Mouse (Mus musculus): ENCODE data around the gene Olfml3.

Olfml3 gene

DNA sequence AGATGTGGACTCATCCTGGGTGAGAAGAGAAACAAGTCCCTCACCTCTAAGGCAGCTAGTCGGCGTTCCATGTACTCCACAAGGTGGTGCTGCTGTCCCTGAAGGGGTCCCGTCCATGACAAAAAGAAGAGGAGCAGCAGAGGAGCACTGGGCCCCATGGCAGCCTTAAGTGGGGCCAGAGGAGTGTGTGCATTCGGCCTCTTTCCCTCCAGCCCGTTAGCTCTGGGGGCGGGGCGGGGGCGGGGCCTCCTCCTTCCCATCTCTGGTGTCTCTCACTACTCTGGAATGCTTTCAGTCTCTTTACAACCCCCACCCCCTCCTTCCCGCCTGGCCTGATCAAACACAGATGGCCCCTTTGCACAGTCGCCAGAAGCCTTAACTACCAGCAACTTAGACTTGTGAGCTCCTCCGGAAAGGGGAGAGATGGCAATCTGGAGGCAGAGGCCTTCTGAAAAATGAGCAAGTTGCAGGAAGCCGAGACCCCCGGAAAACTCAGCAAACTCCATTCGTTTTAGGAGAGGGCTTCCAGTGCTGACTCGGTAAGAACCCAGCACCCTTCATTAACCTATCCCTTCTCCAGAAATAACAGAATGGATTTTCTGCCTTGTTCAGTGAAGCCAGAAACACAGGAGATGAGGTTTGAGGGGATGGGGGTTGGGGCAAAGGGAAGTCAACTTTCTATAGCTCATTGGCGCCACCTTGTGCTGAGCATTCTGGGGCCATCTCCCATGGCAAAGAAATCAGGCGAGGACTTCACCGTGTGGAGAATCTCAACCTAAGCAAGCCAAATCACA is at the start of gene Olfml3:
TSS of gene Olfml3 (minus strand) at position 224 of the 794 bp plus-strand sequence.
- DNase-seq = peak; percentile 94

DNA sequence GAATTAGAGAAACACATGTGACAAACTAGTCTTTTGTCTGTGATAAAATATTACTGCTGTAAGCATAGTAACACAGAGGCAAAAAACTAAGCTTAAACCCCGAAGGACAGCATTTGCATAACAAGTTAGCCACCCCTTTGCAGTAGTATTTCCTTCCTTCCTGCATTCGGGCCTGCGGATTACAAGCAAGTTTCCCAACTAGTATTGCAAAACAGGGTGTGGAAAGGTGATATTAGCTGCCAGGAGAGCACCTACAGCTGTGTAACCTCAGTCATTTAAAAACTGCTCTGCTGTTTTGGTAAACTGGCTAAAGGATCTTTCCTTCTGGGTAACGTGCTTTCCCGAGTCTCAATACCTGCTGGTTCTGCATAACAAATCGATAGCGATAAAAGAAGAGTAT is 49.4 kb upstream of the Olfml3 start:
- peak; percentile 48 for DNase-seq

DNA sequence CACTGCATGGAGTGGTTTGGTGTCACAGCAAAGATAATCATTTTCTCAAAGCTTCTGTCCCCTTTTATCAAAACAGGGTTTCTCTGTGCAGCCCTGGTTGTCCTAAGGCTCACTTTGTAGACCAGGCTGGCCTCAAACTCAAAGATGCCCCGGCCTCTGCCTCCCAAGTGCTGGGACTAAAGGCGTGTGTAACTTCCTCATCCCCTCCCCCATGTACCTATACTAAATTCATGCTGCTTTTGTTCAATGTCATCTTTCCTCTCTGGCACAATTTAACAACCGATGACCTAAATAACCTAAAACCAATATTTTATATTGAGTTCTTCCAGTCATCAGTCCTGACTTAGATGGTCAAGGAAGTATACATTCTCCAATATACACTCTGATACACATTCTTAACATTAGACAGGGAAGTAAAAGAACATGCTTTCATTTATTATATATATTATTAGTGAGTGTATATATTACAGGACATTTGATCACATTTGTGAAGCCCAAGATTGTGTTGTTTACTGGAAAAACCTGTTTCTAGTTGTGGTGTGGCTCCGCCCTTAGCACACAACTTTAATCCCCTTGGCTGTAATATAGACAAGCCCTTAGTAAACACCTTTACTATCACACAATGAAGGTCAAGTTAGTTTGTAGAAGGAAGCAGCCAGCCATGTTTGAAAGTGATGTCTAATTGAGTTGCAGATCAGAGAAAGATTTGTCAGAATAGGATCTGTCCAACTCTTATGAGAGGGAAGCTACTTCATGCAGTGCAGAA is 45.2 kb upstream of the Olfml3 start:
- DNase-seq = no peak

DNA sequence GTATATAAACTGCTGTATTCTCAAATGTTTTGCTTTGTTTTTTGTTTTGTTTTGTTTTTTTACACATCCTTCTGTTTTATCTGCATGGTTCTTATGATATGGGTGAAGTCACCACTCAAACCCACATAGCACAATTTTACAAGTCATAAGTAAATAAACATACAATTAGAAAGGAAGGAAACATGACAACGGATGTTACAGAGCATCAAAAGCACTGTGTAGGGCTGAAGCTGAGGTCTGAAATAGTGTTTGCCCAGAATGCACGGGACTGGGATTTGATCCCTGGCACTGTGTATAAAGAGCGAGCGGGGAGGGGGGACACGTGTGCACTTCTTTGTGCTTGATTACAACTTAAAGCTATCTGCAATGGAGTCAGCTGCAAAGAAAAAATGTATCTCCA is 43.0 kb upstream of the Olfml3 start:
- no peak for DNase-seq

DNA sequence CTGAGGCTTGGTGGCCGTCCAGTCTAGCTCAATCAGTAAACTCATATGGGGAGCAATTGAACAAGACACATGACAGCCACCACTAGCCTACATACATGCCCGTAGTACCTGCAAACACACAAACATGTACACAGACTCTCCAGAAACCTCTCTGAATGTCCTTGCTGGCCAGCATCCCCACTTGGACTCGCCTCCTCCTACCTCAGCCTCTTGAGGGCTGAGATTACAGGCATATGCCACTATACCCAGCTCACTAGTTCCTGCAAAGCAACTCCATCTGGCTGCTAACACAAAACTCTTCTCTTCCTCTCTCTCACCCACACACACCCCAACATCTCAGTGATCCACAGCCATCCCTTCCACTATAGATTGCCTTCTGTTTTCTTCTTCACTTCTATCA is 42.5 kb upstream of the Olfml3 start:
- DNase-seq = no peak

DNA sequence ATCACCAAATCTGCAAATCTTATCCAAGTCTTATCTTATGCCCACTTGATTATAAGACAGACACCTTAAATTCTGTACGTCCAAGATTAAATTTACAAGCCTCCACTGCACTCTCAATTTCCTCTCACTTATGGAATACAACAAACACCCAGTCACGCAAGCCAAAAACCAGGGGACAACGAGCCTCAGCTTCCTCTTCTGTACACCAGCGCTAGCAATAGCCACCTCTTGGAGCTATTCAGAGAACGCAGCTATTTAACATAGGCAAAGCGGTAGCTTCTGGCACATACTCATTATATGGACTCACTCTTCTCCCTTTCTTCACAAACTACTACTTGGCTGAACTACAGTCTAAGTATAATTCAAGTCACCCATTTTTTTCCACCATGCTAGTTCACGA is 41.4 kb upstream of the Olfml3 start:
- DNase-seq = no peak

DNA sequence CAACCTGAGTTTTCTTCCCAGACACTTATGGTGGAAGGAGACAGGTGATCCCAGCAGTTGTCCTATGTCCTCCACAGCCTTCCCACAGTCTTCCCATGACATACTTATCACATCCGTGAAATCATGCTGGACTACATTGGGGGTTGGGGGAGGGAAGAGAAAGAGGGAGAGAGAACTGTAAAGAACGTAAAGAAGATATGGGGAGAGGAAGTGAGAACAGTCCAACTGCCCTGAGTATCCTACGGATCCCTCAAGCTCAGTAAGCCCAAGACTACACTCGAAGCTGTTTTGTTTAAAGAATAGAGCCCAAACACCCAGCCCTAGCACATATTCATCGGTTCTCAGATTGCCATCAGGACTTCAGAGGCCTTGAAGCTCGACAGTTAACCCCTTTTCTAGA is 40.9 kb upstream of the Olfml3 start:
- DNase-seq = no peak

DNA sequence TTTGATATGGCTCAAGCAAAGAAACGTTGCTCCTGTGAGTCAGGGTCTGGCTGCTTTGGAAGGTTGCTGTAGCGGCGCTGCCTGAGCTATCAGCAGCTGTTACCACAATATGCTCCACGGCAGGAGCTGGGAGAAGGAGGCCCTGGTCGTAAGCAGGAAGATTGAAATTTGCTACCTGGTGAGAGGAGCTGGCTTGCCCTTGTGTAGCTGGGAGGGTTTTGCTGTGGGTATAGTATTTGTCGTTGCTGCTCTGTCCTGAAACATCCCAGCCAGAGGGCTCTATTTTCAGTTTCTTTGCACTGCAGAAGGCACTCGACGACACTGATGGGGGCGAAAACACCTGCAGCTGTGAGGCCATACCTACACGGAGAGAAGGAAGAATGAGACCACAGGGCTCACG is 40.1 kb upstream of the Olfml3 start:
- DNase-seq = no peak

DNA sequence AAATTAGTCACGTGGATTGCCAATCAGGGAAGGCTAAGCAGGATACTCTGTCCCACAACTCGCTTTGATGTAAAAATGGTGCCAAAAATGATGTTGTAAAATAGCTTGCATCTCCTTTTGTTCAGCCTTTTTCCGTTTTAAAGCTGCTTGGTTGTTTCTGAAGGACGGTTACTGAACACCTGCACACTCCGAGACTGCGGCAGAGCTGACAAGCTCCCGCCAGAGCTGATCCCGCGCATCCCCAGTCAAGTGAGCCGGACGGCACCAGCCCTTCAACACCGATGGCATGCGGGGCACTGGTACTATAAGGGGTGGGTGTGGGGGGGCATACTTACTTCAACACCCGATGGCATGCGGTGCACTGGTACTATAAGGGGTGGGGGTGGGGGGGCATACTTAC is 36.2 kb upstream of the Olfml3 start:
- DNase-seq = no peak

DNA sequence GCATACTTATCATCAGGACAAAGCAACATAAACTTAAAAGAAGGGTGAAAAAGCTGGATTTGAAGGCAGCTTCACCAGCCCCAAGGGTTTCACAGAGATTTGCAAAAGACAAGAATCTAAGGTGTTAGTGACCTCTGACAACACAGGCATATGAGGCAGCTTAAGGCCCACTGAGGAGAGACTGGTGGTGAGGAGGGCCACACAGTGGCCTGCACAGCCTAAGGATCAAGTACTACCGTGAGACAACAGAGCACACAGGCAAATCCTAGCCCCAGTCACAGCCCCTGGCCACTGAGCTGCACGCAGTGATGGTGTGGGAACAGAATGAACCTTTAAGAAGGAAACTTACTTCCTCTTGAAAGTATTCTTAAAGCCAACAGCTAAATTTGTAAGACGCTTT is 35.7 kb upstream of the Olfml3 start:
- no peak for DNase-seq

DNA sequence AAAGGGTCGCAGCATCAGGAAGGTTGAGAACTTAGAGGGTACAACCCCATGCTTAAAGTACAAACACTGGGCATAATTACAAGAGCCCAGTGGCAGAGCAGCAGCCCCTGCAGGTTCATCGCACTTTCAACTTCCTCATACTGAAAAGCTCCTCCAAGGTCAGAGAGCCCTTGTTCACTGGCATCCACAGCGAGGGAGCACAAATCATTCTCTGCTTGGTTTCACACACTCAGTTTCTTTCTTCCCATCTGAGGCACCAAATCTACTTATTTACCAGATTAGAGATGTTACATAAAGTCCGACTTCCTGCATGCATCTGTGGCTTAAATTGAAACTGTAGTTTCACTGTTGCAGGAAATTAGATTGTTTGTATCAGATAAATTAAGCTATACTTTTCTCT is 35.0 kb upstream of the Olfml3 start:
- DNase-seq = no peak

DNA sequence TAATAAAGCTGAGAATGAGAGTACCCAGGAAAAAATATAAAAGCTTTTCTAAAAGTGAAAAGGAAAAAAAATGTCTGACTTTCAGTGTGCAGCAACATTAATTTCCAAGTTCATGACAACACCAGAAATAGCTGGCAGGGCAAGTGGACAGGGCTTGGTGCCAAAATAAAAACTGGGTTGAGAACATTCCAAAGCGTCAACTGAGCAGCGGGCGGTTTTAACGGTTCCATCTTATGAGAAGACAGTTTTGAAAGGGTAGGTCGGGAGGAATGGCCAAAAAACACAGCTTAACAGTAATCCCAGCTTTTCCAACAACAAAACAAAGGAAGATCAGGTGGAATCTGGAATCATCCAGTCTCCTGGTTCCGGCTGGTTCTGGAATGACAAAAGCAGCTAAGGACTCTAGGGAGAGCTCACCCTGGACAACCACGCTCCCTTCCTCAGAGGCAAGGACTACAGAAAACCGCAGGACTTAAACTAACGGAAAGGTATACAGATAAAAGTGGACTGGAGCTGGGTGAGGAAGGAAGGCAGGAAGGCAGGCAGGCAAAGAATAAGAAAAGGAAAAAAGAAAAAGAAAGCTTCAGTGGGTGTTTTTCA is 33.8 kb upstream of the Olfml3 start:
- DNase-seq = peak; percentile 92

DNA sequence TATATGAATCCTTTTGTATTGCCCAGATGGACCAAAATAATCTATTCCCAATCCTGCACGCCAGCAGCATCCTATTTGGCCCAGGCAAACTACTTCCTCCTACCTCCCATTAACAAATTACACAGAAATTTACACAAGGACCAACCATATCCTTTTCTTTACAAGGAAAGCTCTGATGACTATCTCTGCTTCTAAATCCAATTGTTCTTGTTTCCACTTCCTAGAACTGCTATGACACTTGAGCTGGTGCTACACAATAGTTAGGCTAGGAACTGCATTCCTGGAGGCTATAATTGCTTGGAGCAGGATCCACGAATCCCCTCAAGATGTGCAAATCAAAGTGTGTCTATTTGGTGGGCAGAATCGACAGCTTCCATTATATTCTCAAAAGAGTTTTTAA is 29.0 kb upstream of the Olfml3 start:
- DNase-seq = no peak

DNA sequence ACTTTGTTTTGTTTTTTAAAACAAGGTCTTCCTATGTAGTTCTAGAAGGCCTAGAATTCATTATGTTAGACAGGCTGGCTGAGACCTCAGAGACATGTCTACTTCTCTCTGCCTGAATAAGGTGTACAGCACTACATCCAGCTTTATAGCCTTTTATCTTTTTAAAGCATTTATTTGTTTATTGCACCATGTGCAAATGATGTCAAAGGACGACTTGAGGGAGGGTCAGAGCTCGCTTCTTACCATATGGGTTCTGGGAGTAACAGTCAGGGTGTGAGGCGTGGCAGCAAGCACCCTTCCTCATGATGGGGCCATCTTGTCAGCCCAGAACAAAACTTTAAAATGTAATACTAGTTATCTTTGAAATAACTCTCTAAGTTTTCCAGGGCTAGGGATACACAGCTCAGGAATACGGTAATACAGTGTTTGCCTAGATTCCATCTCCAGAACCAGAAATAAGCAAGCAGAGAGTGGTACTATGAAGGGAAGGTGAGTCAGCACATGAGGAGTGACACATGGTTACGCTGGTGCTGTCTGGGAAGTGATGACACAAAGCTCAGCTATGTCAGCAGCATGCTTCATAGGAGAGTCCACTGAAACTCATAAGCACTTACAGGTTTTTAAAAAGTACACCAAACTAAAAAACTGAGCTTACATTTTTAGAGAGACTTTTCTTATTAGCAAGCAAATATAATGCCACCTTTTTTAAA is 21.6 kb upstream of the Olfml3 start:
- no peak for DNase-seq

DNA sequence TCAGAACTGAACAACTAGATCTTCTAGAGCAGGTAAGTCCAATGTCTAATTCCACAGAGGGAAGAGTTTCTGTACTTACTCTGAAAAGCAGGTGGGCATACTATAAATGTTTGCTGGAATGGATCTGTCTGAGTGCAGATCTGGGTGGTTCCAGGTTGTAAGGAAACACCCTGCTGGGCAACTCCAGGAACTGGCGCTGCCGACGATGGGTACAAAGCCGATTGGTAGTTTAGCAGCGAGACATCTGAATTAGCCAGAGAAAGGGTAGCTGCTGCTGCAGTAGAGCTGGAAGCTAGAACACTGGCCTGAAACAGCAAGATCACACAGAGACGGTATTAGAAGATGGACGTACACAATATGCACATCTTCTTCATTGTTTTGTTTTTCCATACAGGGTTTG is 20.7 kb upstream of the Olfml3 start:
- no peak for DNase-seq

DNA sequence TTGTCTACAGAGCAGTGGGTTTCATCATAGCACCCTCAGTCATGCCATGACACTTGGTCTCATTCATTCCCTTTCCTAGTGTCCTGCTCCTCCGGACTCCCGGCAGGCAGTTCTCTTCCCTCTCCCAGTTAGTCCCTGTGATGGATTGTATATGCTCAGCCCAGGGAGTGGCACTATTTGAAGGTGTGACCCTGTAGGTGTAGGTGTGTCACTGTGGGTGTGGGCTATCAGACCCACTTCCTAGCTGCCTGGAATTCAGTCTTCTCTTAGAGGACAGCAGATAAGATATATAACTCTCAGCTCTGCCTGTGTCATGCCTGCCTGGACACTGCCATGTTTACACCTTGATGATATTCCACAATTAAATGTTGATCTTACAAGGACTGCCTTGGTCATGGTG is 19.1 kb upstream of the Olfml3 start:
- no peak for DNase-seq

DNA sequence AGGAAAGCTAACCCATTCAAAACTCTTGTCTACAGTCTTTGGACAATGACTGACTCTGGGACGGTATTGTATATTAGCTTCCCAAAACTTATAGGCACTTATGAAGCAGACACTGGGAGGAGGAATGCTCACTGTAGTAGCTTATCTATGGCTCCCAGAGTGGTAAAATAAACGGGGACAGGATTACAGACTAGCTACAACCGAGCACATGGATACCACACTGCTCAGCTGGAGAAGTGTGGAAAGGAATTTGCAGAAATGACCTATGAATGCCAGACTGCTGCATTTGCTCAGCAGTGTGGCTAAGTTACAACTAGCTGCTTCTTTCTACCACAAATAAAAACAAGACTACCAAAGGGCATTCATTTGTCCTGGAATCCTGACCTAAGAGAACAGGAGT is 17.6 kb upstream of the Olfml3 start:
- no peak for DNase-seq

DNA sequence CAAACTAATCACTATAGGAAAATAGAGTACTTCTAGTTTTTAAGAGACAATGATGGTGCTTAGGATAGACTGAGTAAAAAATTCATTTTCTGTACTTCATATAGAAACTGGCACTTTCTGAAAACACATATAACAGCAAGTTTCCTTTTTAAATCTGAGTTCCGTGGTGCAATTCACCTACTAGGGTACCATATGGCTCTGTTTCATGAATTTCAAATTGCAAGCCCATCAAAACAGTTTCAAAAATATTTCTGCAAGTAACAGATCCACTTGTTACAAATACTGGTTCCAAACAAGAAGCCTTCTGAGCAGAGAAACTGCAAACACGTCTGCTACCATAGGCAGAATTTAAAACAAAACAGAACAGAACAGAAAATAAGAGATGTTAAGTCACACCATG is 13.8 kb upstream of the Olfml3 start:
- no peak for DNase-seq

DNA sequence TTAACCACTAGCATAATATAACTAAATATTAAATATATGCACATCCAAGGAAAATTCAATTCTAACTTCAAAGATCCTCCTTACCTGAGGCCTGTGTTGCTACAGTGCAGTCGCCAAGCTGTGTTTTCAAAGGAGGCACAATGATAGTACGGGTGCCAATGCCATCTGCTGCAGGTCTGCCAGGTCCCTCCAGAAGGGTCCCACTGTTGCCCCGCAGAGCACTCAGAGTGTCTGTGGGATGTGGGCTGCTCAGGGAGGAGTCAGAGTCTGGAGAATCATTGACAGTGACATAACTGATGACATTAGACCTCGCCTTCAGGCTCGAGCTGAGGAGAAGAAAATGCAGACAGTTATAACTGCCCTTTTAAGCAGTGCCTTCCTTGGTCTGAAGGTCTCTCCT is 8.9 kb upstream of the Olfml3 start:
- no peak for DNase-seq

DNA sequence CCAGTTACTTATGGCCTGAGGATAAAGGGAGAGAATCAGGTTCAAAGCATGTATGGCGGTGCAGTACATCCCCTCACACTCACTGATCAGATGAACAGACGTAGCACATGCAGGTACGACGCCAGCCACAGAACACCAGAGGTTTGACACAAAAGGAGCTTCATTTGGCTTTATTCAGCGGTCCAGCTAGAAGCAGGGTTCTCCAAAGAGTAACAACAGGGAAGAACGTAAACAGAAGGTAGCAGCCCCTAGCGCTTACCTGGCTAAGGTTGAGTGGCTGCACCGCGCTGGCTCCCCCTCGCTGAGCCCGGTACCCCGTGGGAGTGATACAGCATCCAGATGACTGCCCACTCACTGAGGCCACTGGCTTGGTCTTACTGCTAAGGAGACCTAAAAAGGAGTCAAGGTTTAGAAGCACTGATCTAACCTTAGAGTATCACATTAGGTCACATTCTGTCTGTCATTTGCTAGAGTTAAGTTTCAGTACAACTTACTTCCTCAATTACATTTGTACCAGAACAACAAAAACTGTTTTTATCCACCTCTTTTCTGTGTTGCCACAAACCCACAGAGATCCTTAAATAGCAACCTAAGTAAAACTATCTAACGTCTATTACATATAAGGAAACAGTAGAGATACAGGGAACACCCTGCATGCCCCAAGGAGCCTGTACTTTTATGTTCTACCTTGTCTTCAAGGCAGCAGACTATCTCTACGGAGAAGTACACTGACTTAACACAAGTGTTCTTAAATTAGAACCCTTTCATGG is 7.4 kb upstream of the Olfml3 start:
- DNase-seq = no peak

DNA sequence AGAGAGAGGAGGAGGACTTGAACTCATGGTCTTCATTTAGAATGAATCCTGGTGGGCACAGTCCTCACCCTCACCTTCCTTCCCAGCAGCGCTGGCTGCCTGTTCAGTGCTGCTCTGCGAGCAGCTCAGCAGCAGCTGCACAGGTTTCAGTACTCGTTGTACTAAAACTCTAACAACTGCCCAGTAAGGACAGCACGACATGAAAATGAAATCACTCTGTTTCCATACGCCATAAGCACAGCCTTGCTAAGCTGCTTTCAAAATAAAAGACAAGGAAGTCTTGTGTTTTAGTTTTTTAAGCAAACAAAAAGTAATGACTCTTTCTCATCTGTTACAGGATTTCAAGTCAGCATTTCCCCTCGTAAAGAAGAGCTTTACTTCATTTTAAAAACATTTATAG is 5.4 kb upstream of the Olfml3 start:
- DNase-seq = no peak

DNA sequence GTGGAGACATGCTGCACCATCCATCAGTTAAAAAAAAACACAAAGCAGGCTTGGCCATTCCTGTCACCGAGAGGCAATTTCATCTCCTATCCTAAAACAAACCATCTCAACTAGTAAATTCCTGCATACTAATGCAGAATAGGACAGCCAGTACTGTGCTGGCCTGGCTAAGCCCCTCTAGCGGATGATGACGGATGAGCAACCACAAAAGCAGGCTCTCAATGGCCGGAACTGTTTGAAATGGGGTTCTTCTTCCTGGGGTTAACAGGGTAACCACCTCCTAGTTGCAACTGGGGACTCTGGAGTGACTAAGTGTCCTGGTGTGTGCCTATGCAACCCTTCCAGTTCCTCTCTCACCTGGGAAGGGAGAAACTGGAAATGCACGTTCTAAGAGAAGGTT is 2.5 kb upstream of the Olfml3 start:
- no peak for DNase-seq

DNA sequence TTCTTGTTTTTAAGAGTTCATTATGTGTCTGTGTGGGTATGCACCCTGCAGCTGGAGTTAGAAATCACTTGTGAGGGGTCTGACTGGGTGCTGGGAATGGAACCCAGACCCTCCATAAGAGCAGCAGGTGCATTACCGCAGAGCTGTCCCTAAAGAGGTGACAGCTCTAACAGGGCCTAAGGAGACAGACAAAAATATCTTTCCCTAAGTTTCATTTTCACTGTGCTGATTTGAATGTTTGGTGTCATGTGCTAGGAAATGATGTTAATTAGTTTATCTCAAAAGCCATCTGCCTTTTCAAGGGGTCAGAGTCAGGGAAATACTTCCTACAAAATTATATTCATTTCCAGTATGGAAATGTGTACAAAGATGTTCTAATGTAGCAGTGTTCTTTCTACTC is 1.5 kb upstream of the Olfml3 start, which contains the start of gene Gm10964:
TSS of gene Gm10964 (plus strand) at position 38 of the 400 bp plus-strand sequence.
- no peak for DNase-seq

Data from lung, postnatal 10 days (tissue).